Mouse (Mus musculus) forebrain, embryonic 11.5 days (tissue): ENCODE measurements around the gene Gm12569. TPM values are rescaled to one million over a fixed set of nuclear protein-coding genes. Genes with fewer than 3 reads are reported as not detected.

ENCODE experiments used
- polyA plus RNA-seq: library from polyadenylated mRNA; unstranded; fragments of >200 nt; fragmentation: Nextera tagmentation; extraction: Ambion mirVana; gene quantifications from 2 replicates; pipeline ENCODE4 v1.2.1, GENCODE M21; 2014

Gm12569 gene
- polyA plus RNA-seq, 1 experiment from 2014 or later = not detected

Other genes starting within 250 kb of the Gm12569 start
- gene Olfr1377, start 238.5 kb upstream of the Gm12569 start, polyA plus RNA-seq = not detected in 2 replicates
- gene Olfr51, start 216.9 kb upstream of the Gm12569 start, polyA plus RNA-seq = not detected in 2 replicates
- gene Olfr54, start 206.2 kb upstream of the Gm12569 start, polyA plus RNA-seq = not detected in 2 replicates
- gene Olfr1375, start 172.4 kb upstream of the Gm12569 start, polyA plus RNA-seq = not detected in 2 replicates
- 9.7 and 11.6 TPM in 2 replicates for gene Zfp354a, start 161.2 kb upstream of the Gm12569 start, polyA plus RNA-seq
- gene Clk4, start 41.3 kb downstream of the Gm12569 start, polyA plus RNA-seq = 128 and 142 TPM in 2 replicates
- 0.35 and 0.37 TPM in 2 replicates for gene BC049762, start 42.6 kb downstream of the Gm12569 start, polyA plus RNA-seq
- gene Col23a1, start 69.4 kb downstream of the Gm12569 start, polyA plus RNA-seq = 7.5 and 8.5 TPM in 2 replicates